Mouse (Mus musculus): ENCODE measurements around the gene E130218I03Rik. TPM values are rescaled to one million over a fixed set of nuclear protein-coding genes. Genes with fewer than 3 reads are reported as not detected.

The E130218I03Rik gene
- total and polyA plus RNA-seq, 2 experiments from 2014 or later: 0.11 to 0.43 TPM

- TF ChIP-seq CTCF (IDR thresholded peaks at IDR 0.05; ENCODE audit: low read depth): peak; percentile 83
- peak within 1 kb of the TSS; percentile 67 for H3K4me3 ChIP-seq (ENCODE audit: low read depth, low read length)
- no peaks in the 10 kb centered on the region for H3K9me3 ChIP-seq (ENCODE audit: low read length)
- H3K27me3 ChIP-seq (ENCODE audit: insufficient read depth, low read length): peaks cover 12% of the 10 kb centered on the region
- H3K27ac ChIP-seq (ENCODE audit: low read depth, low read length): no peak within 1 kb of the TSS
- H3K36me3 ChIP-seq (ENCODE audit: insufficient read depth): no peaks in the 10 kb centered on the region
- DNase-seq (peak; percentile 96), ATAC-seq (peak; percentile 84)
- H3K9ac ChIP-seq: peak within 1 kb of the TSS; percentile 59
- H3K4me2 ChIP-seq (ENCODE audit: low read depth): peak within 1 kb of the TSS; percentile 91
- WGBS: 2% methylated on average over 60 of the region's 60 CpGs
- H3K4me1 ChIP-seq (ENCODE audit: insufficient read depth): peaks cover 10% of the 10 kb centered on the region; the same call in 1 of the 2 replicates
Observed at GRCm38 (mm10) chr4:134245148-134245843, 1.8 kb downstream of the E130218I03Rik start, which contains the start of gene Zfp593. Gene Zfp593 (minus strand): TSS chr4:134245592.

DNA sequence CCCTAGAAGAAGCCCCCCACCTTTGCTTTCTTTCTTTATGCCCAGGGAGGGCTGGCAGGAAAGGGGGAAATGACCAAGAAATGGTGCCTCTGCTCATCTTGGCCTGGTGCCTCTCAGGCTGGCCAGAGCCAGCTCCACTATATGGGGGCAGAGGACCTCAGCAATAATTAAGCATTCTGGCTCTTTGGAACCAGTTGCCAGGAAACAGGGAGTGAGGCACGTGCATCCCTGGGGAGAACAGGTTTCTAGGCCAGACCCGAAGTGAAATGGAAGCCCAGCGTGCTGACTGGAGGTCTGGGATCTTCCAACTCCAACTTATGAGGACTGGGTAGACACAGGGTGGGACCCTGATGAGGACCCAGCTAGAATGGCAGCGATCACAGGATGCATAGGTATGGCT is 2.8 kb downstream of the E130218I03Rik start:
- no peak overlapping the region for H3K9ac ChIP-seq
- TF ChIP-seq CTCF (IDR thresholded peaks at IDR 0.05; ENCODE audit: low read depth): no peak
- 10% methylated on average over 4 of the region's 4 CpGs for WGBS
- peaks cover 10% of the 10 kb centered on the region; the same call in 1 of the 2 replicates for H3K4me1 ChIP-seq (ENCODE audit: insufficient read depth)
- H3K27me3 ChIP-seq (ENCODE audit: insufficient read depth, low read length): peaks cover 17% of the 10 kb centered on the region
- no peak overlapping the region for H3K27ac ChIP-seq (ENCODE audit: low read depth, low read length)
- H3K9me3 ChIP-seq (ENCODE audit: low read length): no peaks in the 10 kb centered on the region
- DNase-seq (peak; percentile 36), ATAC-seq (no peak)
- H3K36me3 ChIP-seq (ENCODE audit: insufficient read depth): no peaks in the 10 kb centered on the region
- H3K4me3 ChIP-seq (ENCODE audit: low read depth, low read length): no peak overlapping the region
- no peak overlapping the region for H3K4me2 ChIP-seq (ENCODE audit: low read depth)

DNA sequence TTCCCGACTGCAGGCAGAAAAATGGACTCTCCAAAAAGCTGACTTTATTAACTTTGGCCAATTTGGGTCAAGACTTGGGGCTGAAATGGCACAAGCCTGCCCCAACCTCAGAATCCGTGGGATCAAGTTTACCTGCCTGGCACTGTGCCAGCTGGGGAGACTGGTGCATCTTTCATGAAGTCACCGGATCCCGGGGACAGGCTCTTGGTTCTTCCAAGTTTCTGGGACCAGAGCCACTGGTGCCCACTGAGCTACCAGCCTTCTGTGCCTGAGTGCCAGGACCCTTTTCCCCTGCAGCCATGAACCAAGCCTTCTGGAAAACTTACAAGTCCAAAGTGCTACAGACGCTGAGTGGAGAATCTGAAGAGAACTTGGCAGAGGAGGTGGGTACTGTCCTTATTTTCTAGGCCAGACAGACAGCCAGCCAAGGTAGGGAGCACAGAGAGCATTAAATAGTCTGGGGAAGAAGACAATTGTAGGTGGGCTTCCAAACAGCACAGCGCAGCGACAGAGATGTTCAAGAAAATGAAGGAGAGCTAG is 3.3 kb downstream of the E130218I03Rik start, which contains the start of gene Gm30191:
Gene Gm30191 (plus strand): TSS at position 217 of the 540 bp plus-strand sequence.
- Histone ChIP-seq H3K9me3 (ENCODE audit: low read length) (no peaks in the 10 kb centered on the region), H3K36me3 (ENCODE audit: insufficient read depth) (no peaks in the 10 kb centered on the region), H3K4me2 (ENCODE audit: low read depth) (peak within 1 kb of the TSS; percentile 91), H3K27me3 (ENCODE audit: insufficient read depth, low read length) (peaks cover 17% of the 10 kb centered on the region), H3K9ac (peak within 1 kb of the TSS; percentile 59), H3K4me3 (ENCODE audit: low read depth, low read length) (peak within 1 kb of the TSS; percentile 67), H3K4me1 (ENCODE audit: insufficient read depth) (peaks cover 10% of the 10 kb centered on the region; the same call in 1 of the 2 replicates), H3K27ac (ENCODE audit: low read depth, low read length) (no peak within 1 kb of the TSS)
- no peak for DNase-seq
- 69% methylated on average over 7 of the region's 7 CpGs for WGBS
- no peak for ATAC-seq
- no peak for TF ChIP-seq CTCF (IDR thresholded peaks at IDR 0.05; ENCODE audit: low read depth)

- Histone ChIP-seq H3K9me3 (ENCODE audit: low read length) (no peaks in the 10 kb centered on the region), H3K27me3 (ENCODE audit: insufficient read depth, low read length) (peaks cover 40% of the 10 kb centered on the region), H3K27ac (ENCODE audit: low read depth, low read length) (no peak overlapping the region), H3K9ac (peak overlapping the region; percentile 34; the same call in 1 of the 2 replicates), H3K4me2 (ENCODE audit: low read depth) (peak overlapping the region; percentile 76), H3K36me3 (ENCODE audit: insufficient read depth) (no peaks in the 10 kb centered on the region), H3K4me1 (ENCODE audit: insufficient read depth) (peaks cover 8% of the 10 kb centered on the region; the same call in 1 of the 2 replicates), H3K4me3 (ENCODE audit: low read depth, low read length) (peak overlapping the region; percentile 53)
- peak; percentile 96 for TF ChIP-seq CTCF (IDR thresholded peaks at IDR 0.05; ENCODE audit: low read depth)
- 1% methylated on average over 30 of the region's 30 CpGs for WGBS
- peak; percentile 85 for DNase-seq
- peak; percentile 49 for ATAC-seq
Observed at GRCm38 (mm10) chr4:134249651-134250050, 6.2 kb downstream of the E130218I03Rik start.

DNA sequence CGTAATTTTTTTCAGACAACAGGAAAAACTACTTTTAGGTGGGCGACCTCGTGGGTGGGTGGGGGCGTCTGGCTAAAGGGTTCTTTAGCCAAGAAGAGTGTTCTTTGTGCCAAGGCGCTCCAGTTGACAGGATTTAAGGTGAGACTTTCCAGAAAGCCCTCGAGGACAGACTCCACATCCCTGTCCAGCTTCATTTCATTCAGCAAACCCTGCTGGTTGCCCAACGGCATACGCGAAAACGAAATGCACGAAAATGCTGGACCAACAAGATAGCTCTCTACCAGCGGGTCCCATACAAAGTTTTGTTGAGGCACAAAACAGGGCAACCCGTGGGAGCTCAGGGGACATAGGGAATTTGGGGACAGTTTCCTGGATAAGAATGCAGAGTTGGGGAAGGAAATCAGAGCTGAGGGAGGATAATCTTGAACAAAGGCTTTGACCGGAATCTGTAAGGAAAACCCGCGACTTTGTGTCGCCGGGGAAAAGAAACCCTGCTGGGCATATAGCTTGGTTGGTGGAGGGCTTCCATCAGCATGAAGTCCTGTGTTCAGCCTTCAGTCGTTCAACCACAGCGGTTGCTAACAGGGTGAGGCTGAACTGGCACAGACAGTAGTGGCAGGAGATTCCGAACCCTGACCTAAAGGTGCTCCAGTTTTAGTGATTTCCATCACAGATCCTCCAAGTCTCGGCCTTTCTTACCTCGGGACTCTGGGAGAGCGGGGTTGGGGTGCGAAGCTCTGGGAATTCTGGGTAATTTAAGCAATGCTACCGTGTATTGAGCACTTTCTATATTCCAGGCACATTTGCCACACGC is 6.9 kb downstream of the E130218I03Rik start:
- H3K4me1 ChIP-seq (ENCODE audit: insufficient read depth): 0 out of 2 replicates have a peak, but pooled peaks cover 4% of the 10 kb centered on the region
- H3K4me3 ChIP-seq (ENCODE audit: low read depth, low read length): peak overlapping the region; percentile 53
- 6% methylated on average over 27 of the region's 27 CpGs for WGBS
- DNase-seq (peak; percentile 40), ATAC-seq (no peak)
- H3K4me2 ChIP-seq (ENCODE audit: low read depth): peak overlapping the region; percentile 76
- H3K9me3 ChIP-seq (ENCODE audit: low read length): no peaks in the 10 kb centered on the region
- peaks cover 40% of the 10 kb centered on the region for H3K27me3 ChIP-seq (ENCODE audit: insufficient read depth, low read length)
- no peaks in the 10 kb centered on the region for H3K36me3 ChIP-seq (ENCODE audit: insufficient read depth)
- no peak for TF ChIP-seq CTCF (IDR thresholded peaks at IDR 0.05; ENCODE audit: low read depth)
- H3K27ac ChIP-seq (ENCODE audit: low read depth, low read length): no peak overlapping the region
- peak overlapping the region; percentile 74 for H3K9ac ChIP-seq

GRCm38 (mm10) chr4:134250930-134251240 is 7.4 kb downstream of the E130218I03Rik start:
- Histone ChIP-seq H3K9ac (peak overlapping the region; percentile 74), H3K4me1 (ENCODE audit: insufficient read depth) (0 out of 2 replicates have a peak, but pooled peaks cover 4% of the 10 kb centered on the region), H3K4me3 (ENCODE audit: low read depth, low read length) (peak overlapping the region; percentile 53), H3K27ac (ENCODE audit: low read depth, low read length) (no peak overlapping the region; the same call in 1 of the 2 replicates), H3K27me3 (ENCODE audit: insufficient read depth, low read length) (peaks cover 40% of the 10 kb centered on the region), H3K4me2 (ENCODE audit: low read depth) (peak overlapping the region; percentile 76), H3K9me3 (ENCODE audit: low read length) (no peaks in the 10 kb centered on the region), H3K36me3 (ENCODE audit: insufficient read depth) (no peaks in the 10 kb centered on the region)
- ATAC-seq: no peak
- no peak for TF ChIP-seq CTCF (IDR thresholded peaks at IDR 0.05; ENCODE audit: low read depth)
- DNase-seq: no peak
- WGBS: 6% methylated on average over 10 of the region's 10 CpGs
